Mouse (Mus musculus): ENCODE results near the gene Etfrf1. TPM values are rescaled to one million over a fixed set of nuclear protein-coding genes. Genes with fewer than 3 reads are reported as not detected.
A peak's percentile ranks its signal among the peaks of the same experiment; 100 is the strongest.

Etfrf1 gene
- polyA plus RNA-seq, 1 experiment from 2014 or later, result 23.9 TPM

- ATAC-seq (ENCODE audit: insufficient read depth) (no peak), DNase-seq (no peak)
- no peaks in the 10 kb centered on the region for H3K9me3 ChIP-seq (ENCODE audit: low read depth, low read length)
- no peak overlapping the region for H3K4me3 ChIP-seq (ENCODE audit: low read depth, low read length)
- WGBS, result 71% methylated on average over 1 of the region's 1 CpGs
- no peak overlapping the region for H3K9ac ChIP-seq
- no peak for TF ChIP-seq CTCF (IDR thresholded peaks at IDR 0.05; ENCODE audit: low read depth)
- H3K27me3 ChIP-seq (ENCODE audit: insufficient read depth, low read length), result no peaks in the 10 kb centered on the region
- no peak overlapping the region for H3K27ac ChIP-seq (ENCODE audit: low read depth)
- no peak overlapping the region for H3K4me2 ChIP-seq
- H3K4me1 ChIP-seq (ENCODE audit: insufficient read depth), result no peaks in the 10 kb centered on the region
- H3K36me3 ChIP-seq (ENCODE audit: insufficient read depth), result no peaks in the 10 kb centered on the region
Observed at GRCm38 (mm10) chr6:145186096-145186495, 24.8 kb upstream of the Etfrf1 start.

DNA sequence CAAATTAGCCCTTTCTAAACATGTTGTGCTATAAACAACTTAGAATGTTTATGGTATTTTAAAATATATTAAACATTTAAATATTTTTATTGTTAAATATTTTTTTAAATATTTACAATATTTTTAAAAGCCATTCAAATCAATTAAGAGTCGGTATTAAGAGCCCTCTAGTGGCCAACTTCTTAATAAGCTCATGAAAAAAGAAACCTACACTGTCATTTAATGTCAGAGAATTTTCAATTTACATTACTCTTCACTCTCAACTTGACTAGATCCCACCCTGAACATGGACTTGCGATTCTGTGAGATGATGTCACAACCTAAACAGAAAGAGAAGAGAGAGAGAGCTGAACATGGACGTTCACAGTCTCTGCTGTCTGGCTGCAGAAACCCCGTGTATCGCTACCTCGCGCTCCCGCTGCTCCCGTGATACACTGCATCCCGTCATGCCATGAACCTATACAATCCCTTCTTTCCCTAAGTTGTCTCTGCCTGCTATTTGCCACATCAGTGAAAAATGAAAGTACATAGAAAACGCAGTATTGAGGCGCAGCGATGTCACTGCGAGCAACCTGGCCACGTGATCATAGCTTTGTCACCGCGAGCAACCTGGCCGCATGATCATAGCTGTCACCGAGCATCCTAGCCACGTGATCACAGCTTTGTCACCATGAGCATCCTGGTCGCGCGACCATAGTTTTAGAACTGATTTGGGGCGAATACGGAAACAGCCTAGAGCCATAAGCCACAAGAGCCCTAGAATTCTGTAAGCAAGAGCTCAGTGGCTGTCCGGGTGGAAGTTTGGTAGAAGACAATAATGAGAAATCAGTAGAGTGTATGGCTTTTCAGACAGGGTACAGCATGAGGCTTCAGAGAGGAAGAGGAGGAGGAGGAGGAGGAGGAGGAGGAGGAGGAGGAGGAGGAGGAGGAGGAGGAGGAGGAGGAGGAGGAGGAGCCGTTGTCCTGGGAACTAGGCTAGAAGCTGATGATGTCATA is 23.5 kb upstream of the Etfrf1 start:
- Histone ChIP-seq H3K4me1 (ENCODE audit: insufficient read depth) (no peaks in the 10 kb centered on the region), H3K27ac (ENCODE audit: low read depth) (no peak overlapping the region), H3K4me2 (peak overlapping the region; percentile 50), H3K9ac (peak overlapping the region; percentile 11; the same call in 1 of the 2 replicates), H3K9me3 (ENCODE audit: low read depth, low read length) (no peaks in the 10 kb centered on the region), H3K27me3 (ENCODE audit: insufficient read depth, low read length) (no peaks in the 10 kb centered on the region), H3K4me3 (ENCODE audit: low read depth, low read length) (peak overlapping the region; percentile 22), H3K36me3 (ENCODE audit: insufficient read depth) (no peaks in the 10 kb centered on the region)
- ATAC-seq (ENCODE audit: insufficient read depth) (no peak), DNase-seq (peak; percentile 84)
- TF ChIP-seq CTCF (IDR thresholded peaks at IDR 0.05; ENCODE audit: low read depth), result peak; percentile 41
- 58% methylated on average over 27 of the region's 27 CpGs for WGBS

- Histone ChIP-seq H3K4me1 (ENCODE audit: insufficient read depth) (no peaks in the 10 kb centered on the region), H3K4me2 (no peak overlapping the region), H3K36me3 (ENCODE audit: insufficient read depth) (no peaks in the 10 kb centered on the region), H3K4me3 (ENCODE audit: low read depth, low read length) (no peak overlapping the region), H3K27ac (ENCODE audit: low read depth) (no peak overlapping the region), H3K9ac (no peak overlapping the region), H3K9me3 (ENCODE audit: low read depth, low read length) (no peaks in the 10 kb centered on the region), H3K27me3 (ENCODE audit: insufficient read depth, low read length) (no peaks in the 10 kb centered on the region)
- DNase-seq (no peak), ATAC-seq (ENCODE audit: insufficient read depth) (no peak)
- WGBS, result 72% methylated on average over 3 of the region's 3 CpGs
- TF ChIP-seq CTCF (IDR thresholded peaks at IDR 0.05; ENCODE audit: low read depth), result no peak
Observed at GRCm38 (mm10) chr6:145193038-145193437, 17.9 kb upstream of the Etfrf1 start.

- Histone ChIP-seq H3K4me1 (ENCODE audit: insufficient read depth) (no peaks in the 10 kb centered on the region), H3K9ac (no peak overlapping the region), H3K27ac (ENCODE audit: low read depth) (no peak overlapping the region), H3K36me3 (ENCODE audit: insufficient read depth) (no peaks in the 10 kb centered on the region), H3K9me3 (ENCODE audit: low read depth, low read length) (no peaks in the 10 kb centered on the region), H3K4me2 (no peak overlapping the region), H3K27me3 (ENCODE audit: insufficient read depth, low read length) (no peaks in the 10 kb centered on the region), H3K4me3 (ENCODE audit: low read depth, low read length) (no peak overlapping the region)
- WGBS, result 69% methylated on average over 11 of the region's 11 CpGs
- no peak for ATAC-seq (ENCODE audit: insufficient read depth)
- no peak for DNase-seq
- no peak for TF ChIP-seq CTCF (IDR thresholded peaks at IDR 0.05; ENCODE audit: low read depth)
Observed at GRCm38 (mm10) chr6:145193446-145193845, 17.5 kb upstream of the Etfrf1 start.

GRCm38 (mm10) chr6:145197949-145198686 is 12.8 kb upstream of the Etfrf1 start:
- ATAC-seq (ENCODE audit: insufficient read depth), result no peak
- H3K36me3 ChIP-seq (ENCODE audit: insufficient read depth), result no peaks in the 10 kb centered on the region
- no peaks in the 10 kb centered on the region for H3K27me3 ChIP-seq (ENCODE audit: insufficient read depth, low read length)
- H3K9me3 ChIP-seq (ENCODE audit: low read depth, low read length), result no peaks in the 10 kb centered on the region
- no peak overlapping the region for H3K4me2 ChIP-seq
- H3K4me1 ChIP-seq (ENCODE audit: insufficient read depth), result no peaks in the 10 kb centered on the region
- no peak overlapping the region for H3K9ac ChIP-seq
- DNase-seq, result no peak
- no peak for TF ChIP-seq CTCF (IDR thresholded peaks at IDR 0.05; ENCODE audit: low read depth)
- 85% methylated on average over 8 of the region's 8 CpGs for WGBS
- no peak overlapping the region for H3K27ac ChIP-seq (ENCODE audit: low read depth)
- H3K4me3 ChIP-seq (ENCODE audit: low read depth, low read length), result no peak overlapping the region

GRCm38 (mm10) chr6:145202432-145203125 is 8.4 kb upstream of the Etfrf1 start:
- no peak for DNase-seq

More at GRCm38 (mm10) chr6:145202432-145203125, 8.4 kb upstream of the Etfrf1 start:
- Histone ChIP-seq H3K4me1 (ENCODE audit: insufficient read depth) (no peaks in the 10 kb centered on the region), H3K4me3 (ENCODE audit: low read depth, low read length) (no peak overlapping the region), H3K36me3 (ENCODE audit: insufficient read depth) (no peaks in the 10 kb centered on the region), H3K4me2 (no peak overlapping the region), H3K9ac (no peak overlapping the region), H3K27ac (ENCODE audit: low read depth) (peak overlapping the region; percentile 21), H3K9me3 (ENCODE audit: low read depth, low read length) (no peaks in the 10 kb centered on the region), H3K27me3 (ENCODE audit: insufficient read depth, low read length) (no peaks in the 10 kb centered on the region)
- 67% methylated on average over 13 of the region's 13 CpGs for WGBS
- TF ChIP-seq CTCF (IDR thresholded peaks at IDR 0.05; ENCODE audit: low read depth), result no peak
- ATAC-seq (ENCODE audit: insufficient read depth), result no peak

Data from lung, embryonic 14.5 days (tissue).